Mouse (Mus musculus): ENCODE data around the gene Hspa4.

Hspa4 gene

GRCm38 (mm10) chr11:53250796-53251195, 49.5 kb downstream of the Hspa4 start:
- no peak for DNase-seq

DNA sequence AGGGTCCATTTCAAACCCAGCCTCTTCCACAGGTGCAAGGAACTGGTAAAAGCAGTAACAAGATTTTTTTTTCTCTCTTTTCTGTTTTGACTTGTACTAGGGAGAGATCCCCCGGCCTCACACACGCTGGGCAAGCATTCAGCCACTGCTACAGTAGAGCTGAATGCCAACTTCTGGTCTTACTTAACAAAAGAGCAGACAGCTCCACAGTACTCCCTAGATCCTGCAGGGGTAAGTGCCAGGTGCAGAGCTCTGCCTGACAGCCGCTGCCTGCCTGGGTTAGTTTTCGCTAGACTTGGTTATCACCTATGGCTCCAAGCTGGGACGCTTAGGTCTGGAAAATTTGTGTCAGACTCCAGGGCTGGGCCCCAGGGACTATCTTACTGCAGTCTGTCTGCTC, 50.6 kb downstream of the Hspa4 start:
- DNase-seq: no peak

GRCm38 (mm10) chr11:53245561-53245960, 54.7 kb downstream of the Hspa4 start:
- no peak for DNase-seq

DNA sequence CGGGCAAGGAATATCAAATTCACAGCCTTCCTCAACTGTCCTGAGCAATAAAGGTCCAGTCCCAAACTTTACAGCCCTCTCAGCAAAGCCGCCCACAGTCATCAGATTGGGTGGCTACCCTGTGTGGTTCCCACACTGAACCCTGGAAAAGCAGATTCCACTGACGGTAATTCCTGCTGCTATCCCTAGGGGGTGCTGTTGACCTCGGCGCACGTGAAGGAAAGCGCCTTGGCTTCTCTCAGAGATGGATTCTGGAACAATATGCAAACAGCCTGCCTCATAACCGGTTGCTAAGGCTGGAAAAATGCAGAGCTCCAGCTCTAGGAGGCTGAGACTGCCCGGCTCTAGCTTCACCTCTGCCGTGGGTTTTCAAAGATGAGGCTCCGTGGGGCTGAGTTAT, 57.1 kb downstream of the Hspa4 start:
- peak; percentile 55 to 62 for DNase-seq

DNA sequence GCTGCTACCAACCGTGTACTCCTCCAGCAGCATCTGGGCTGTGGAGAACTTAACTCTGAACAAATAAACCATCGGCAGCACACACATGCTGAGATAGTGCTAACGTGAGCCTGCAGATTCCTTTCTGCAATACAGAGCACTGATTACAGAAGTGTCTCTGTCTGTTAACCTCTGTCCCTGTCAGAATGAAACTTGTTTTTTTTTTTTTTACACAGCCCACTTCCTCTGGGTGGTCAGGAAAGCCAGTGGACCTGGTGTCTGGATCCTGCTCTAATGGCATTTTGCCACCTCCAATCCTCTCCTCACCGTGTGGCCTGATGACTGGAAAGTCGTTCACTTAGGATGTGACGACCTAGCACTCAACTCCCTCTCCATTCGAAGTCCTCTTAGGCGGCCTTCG, 66.7 kb downstream of the Hspa4 start:
- no peak for DNase-seq

DNA sequence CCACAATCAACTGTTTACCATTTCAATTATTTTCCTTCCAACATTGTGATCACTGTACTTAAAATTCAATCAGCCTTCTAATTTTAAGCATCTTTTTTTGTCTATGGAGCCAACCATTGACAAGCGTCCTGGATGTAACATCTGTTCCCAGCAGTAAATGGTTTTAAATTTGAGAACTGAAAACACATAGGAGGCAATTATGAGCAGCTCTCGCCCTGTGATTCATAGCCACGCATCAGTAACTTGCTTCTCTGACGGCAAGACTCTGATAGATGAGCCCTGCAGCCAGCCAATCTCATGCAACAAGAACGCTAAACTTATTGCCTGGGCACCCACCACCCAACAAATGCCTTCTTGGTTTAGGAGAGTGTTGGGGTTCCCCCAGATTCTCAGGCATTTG, 68.4 kb downstream of the Hspa4 start:
- no peak for DNase-seq

GRCm38 (mm10) chr11:53229011-53229410, 71.2 kb downstream of the Hspa4 start:
- DNase-seq: no peak

DNA sequence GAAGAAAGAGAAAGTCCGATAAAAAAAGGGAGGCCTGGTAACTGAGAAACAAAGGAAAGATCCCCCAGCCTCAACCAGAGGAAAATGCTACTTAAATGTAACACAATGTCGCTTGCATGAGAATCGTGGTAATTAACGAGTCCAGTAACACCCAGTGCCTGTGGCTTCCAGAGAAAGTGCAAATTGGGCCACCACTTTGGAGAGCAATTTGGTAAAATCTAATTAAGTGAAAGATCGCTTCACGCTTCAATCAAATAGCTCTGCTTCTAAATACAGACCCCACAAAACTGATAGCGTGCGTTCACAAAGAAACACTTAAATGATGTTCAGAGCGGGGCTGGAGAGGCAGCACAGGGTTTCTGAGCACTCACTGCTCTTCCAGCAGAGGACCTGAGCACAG, 89.4 kb downstream of the Hspa4 start:
- DNase-seq: no peak

All from cerebellum, postnatal 25 days (tissue).